Mouse (Mus musculus): Measurements from ENCODE around the gene Jmjd4.

- TF ChIP-seq CTCF (IDR thresholded peaks at IDR 0.05; ENCODE audit: borderline replicate concordance, extremely low read depth, insufficient read depth, insufficient read length) (no peak), POLR2A (IDR thresholded peaks at IDR 0.05; ENCODE audit: borderline replicate concordance, extremely low read depth, insufficient read depth, insufficient read length, poor library complexity, severe bottlenecking) (no peak)
Measured at GRCm38 (mm10) chr11:59405761-59406160, 44.1 kb upstream of the Jmjd4 start.
